Mouse (Mus musculus) T-helper 2 cell (primary cell): Measurements from ENCODE around the gene Mtmr12.
"Not testable (repeated sequence)": the region's sequence is repeated elsewhere in the genome, so short reads cannot be mapped to it uniquely, and the experiment has no call there.

Experiments used
- in situ Hi-C: fragments of 300-600 bp; cut with MboI, MseI; formaldehyde crosslinking; loops from one replicate; pipeline ENCODE4 v1.15.1; 2025; ENCODE audit warnings: high pct_unique_total_duplicates

Mtmr12 gene

GRCm38 (mm10) chr15:12204319-12205159 is at the start of gene Mtmr12:
TSS of gene Mtmr12 (plus strand) at chr15:12205028.
- in situ Hi-C loops = no loop called here

GRCm38 (mm10) chr15:12178126-12178525 is 26.7 kb upstream of the Mtmr12 start:
- in situ Hi-C loops = no loop called here

- in situ Hi-C loops = not testable (repeated sequence)
Observed at GRCm38 (mm10) chr15:12181181-12181805, 23.5 kb upstream of the Mtmr12 start.

- in situ Hi-C loops = no loop called here
Observed at GRCm38 (mm10) chr15:12193880-12194816, 10.7 kb upstream of the Mtmr12 start.

GRCm38 (mm10) chr15:12194817-12195735 is 9.8 kb upstream of the Mtmr12 start:
- in situ Hi-C loops = no loop called here

- in situ Hi-C loops = no loop called here
Observed at GRCm38 (mm10) chr15:12195966-12196365, 8.9 kb upstream of the Mtmr12 start.

GRCm38 (mm10) chr15:12196410-12197191 is 8.2 kb upstream of the Mtmr12 start:
- in situ Hi-C loops = no loop called here

GRCm38 (mm10) chr15:12197361-12197760 is 7.5 kb upstream of the Mtmr12 start:
- in situ Hi-C loops = no loop called here

GRCm38 (mm10) chr15:12200021-12200420 is 4.8 kb upstream of the Mtmr12 start:
- in situ Hi-C loops = no loop called here

GRCm38 (mm10) chr15:12201856-12202255 is 3.0 kb upstream of the Mtmr12 start:
- in situ Hi-C loops = no loop called here

- in situ Hi-C loops = no loop called here
Observed at GRCm38 (mm10) chr15:12202456-12202855, 2.4 kb upstream of the Mtmr12 start.

- in situ Hi-C loops = not testable (repeated sequence)
Observed at GRCm38 (mm10) chr15:12203008-12203407, 1.8 kb upstream of the Mtmr12 start.

GRCm38 (mm10) chr15:12203512-12204318 is 1.1 kb upstream of the Mtmr12 start:
- in situ Hi-C loops = no loop called here

- in situ Hi-C loops = no loop called here
Observed at GRCm38 (mm10) chr15:12205160-12205901, 503 bp downstream of the Mtmr12 start.

- in situ Hi-C loops = no loop called here
Observed at GRCm38 (mm10) chr15:12205902-12206645, 1.2 kb downstream of the Mtmr12 start.

- in situ Hi-C loops = no loop called here
Observed at GRCm38 (mm10) chr15:12206646-12207222, 1.9 kb downstream of the Mtmr12 start.

GRCm38 (mm10) chr15:12207556-12208090 is 2.8 kb downstream of the Mtmr12 start:
- in situ Hi-C loops = no loop called here
